Mouse (Mus musculus) G1E (cell line): ENCODE measurements around the gene Blm.

Experiments used
- CTCF ChIP-seq: IDR thresholded peaks from 2 replicates; pipeline ENCODE4 v1.5.1; 2012; ENCODE audit warnings: low read depth, low read length, inconsistent platforms, mixed read lengths
- POLR2AphosphoS5 ChIP-seq: IDR thresholded peaks from 2 replicates; pipeline ENCODE4 v1.6.1; 2012; ENCODE audit warnings: low read depth, low read length, inconsistent platforms; ENCODE audit not compliant: insufficient replicate concordance

GRCm38 (mm10) chr7:80455505-80456160, 79.3 kb downstream of the Blm start:
- TF ChIP-seq POLR2AphosphoS5 (no peak), CTCF (no peak)
